Mouse (Mus musculus) neural tube, embryonic 14.5 days (tissue): Measurements from ENCODE around the gene 2210016F16Rik. TPM values are rescaled to one million over a fixed set of nuclear protein-coding genes. Genes with fewer than 3 reads are reported as not detected.
A peak's percentile ranks its signal among the peaks of the same experiment; 100 is the strongest.

Experiments used
- microRNA counts: library from miRNA; unstranded; fragments of <30 nt; microRNA quantifications from one replicate; lab custom pipeline; 2016
- microRNA-seq: library from miRNA; unstranded; fragments of <30 nt; microRNA quantifications from one replicate; pipeline ENCODE4, GENCODE M21; 2016
- polyA plus RNA-seq: library from polyadenylated mRNA; unstranded; fragments of >200 nt; fragmentation: Nextera tagmentation; extraction: Ambion mirVana; gene quantifications from 2 replicates; pipeline ENCODE4 v1.2.1, GENCODE M21; 2014

Gene 2210016F16Rik
- polyA plus RNA-seq, 1 experiment from 2014 or later, result 24.5 TPM

MicroRNA genes within 50 kb of the gene (microRNA counts, 519-probe panel; counts per million panel counts)
- microRNA mmu-miR-7a (lab: Ali Mortazavi, UCI), result 4,559 counts per million, percentile 58 among the panel's probes with 10 or more counts

Small RNA genes lying within 50 kb of the gene (microRNA-seq; reads per million reads assigned to microRNA genes)
- gene Mir7-1, result 297 reads per million, percentile 61 among the genes with 10 or more reads in this experiment

Other genes starting within 250 kb of the 2210016F16Rik start
- 62.6 and 69.7 TPM in 2 replicates for gene Idnk, start 227.6 kb downstream of the 2210016F16Rik start, polyA plus RNA-seq
- 108 and 144 TPM in 2 replicates for gene Ubqln1, start 169.6 kb downstream of the 2210016F16Rik start, polyA plus RNA-seq
- 25.6 and 29.7 TPM in 2 replicates for gene Gkap1, start 109.5 kb downstream of the 2210016F16Rik start, polyA plus RNA-seq
- gene Kif27, start 26.1 kb downstream of the 2210016F16Rik start, polyA plus RNA-seq, result 1.9 and 2.3 TPM in 2 replicates
- 27.3 and 28.8 TPM in 2 replicates for gene Rmi1, start 17.0 kb upstream of the 2210016F16Rik start, polyA plus RNA-seq
- gene Hnrnpk, start 18.1 kb upstream of the 2210016F16Rik start, polyA plus RNA-seq, result 1,230 and 1,490 TPM in 2 replicates
- not detected in 2 replicates for gene Slc28a3, start 225.7 kb upstream of the 2210016F16Rik start, polyA plus RNA-seq